Mouse (Mus musculus) stomach, embryonic 16.5 days (tissue): ENCODE measurements around the gene Paqr3. TPM values are rescaled to one million over a fixed set of nuclear protein-coding genes. Genes with fewer than 3 reads are reported as not detected.

Source experiments
- ATAC-seq: fragments of 200-750 bp; cut with Nextera tagmentation; 2 replicates; pipeline ENCODE4 v1.8.0; 2017; ENCODE audit warnings: moderate number of reproducible peaks, moderate TSS enrichment; ENCODE audit not compliant: insufficient read depth, low FRiP score
- H3K27ac ChIP-seq: fragments of 300-500 bp; sonication (generic); 2 replicates; pipeline ENCODE4 v1.5.1; 2014; ENCODE audit warnings: low read length
- H3K27me3 ChIP-seq: fragments of 300-500 bp; sonication (generic); 2 replicates; pipeline ENCODE4 v1.6.1; 2014; ENCODE audit warnings: low read length, control low read depth, mixed read lengths; ENCODE audit not compliant: control insufficient read depth, insufficient read depth
- H3K36me3 ChIP-seq: fragments of 300-500 bp; sonication (generic); 2 replicates; pipeline ENCODE4 v1.6.1; 2014; ENCODE audit warnings: low read length; ENCODE audit not compliant: control insufficient read depth, insufficient read depth
- H3K4me1 ChIP-seq: fragments of 300-500 bp; sonication (generic); 2 replicates; pipeline ENCODE4 v1.6.1; 2014; ENCODE audit warnings: low read length, control low read depth, mixed read lengths; ENCODE audit not compliant: control insufficient read depth, insufficient read depth
- H3K4me2 ChIP-seq: fragments of 300-500 bp; sonication (generic); 2 replicates; pipeline ENCODE4 v1.6.1; 2014; ENCODE audit warnings: low read depth, low read length, mixed read lengths
- H3K4me3 ChIP-seq: fragments of 300-500 bp; sonication (generic); replicated peaks from 2 replicates; pipeline ENCODE4 v1.5.1; 2014; ENCODE audit warnings: mild to moderate bottlenecking, low read length
- H3K9ac ChIP-seq: fragments of 300-500 bp; sonication (generic); 2 replicates; pipeline ENCODE4 v1.6.1; 2014; ENCODE audit warnings: low read length
- H3K9me3 ChIP-seq: fragments of 300-500 bp; sonication (generic); replicated peaks from 2 replicates; pipeline ENCODE4 v1.6.1; 2016; ENCODE audit warnings: low read length, control low read depth; ENCODE audit not compliant: control insufficient read depth
- WGBS: fragments of 180-500 bp; shearing (Covaris S2); extraction: QIAGEN DNeasy Blood & Tissue Kit; methylation state at CpG from one replicate; pipeline ENCODE4 v1.1.7; 2014; 5-methylcytosine and 5-hydroxymethylcytosine counted together
- polyA plus RNA-seq: library from polyadenylated mRNA; unstranded; fragments of >200 nt; fragmentation: Nextera tagmentation; extraction: Ambion mirVana; gene quantifications from 2 replicates; pipeline ENCODE4 v1.2.1, GENCODE M21; 2015

Paqr3 gene
- polyA plus RNA-seq, 1 experiment from 2014 or later, result 2.0 TPM

DNA sequence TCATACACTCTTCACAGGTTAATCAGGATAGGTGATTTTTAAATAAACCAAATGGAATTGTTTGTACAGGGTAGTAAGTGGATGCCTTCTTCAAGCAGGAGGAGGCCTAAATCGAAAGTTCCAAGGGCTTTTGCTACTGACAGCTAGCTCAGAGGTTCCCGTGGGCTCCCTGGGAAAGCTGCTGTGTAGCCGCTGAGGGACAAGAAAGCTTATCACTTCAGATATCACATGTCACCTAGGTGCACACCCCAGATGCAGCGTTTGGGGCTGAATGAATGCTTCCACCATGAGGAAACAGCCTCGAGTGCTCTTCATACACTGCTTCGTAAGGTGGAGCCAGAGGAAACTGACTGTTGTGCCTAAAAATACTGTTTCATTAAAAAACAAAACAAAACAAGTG is 23.2 kb downstream of the Paqr3 start:
- Histone ChIP-seq H3K4me3 (no peak overlapping the region), H3K4me1 (no peaks in the 10 kb centered on the region), H3K9ac (no peak overlapping the region), H3K27me3 (no peaks in the 10 kb centered on the region), H3K27ac (no peak overlapping the region), H3K9me3 (no peaks in the 10 kb centered on the region), H3K36me3 (peaks cover 10% of the 10 kb centered on the region; the same call in 1 of the 2 replicates), H3K4me2 (no peak overlapping the region)
- no peak for ATAC-seq
- WGBS, result 69% methylated on average over 6 of the region's 6 CpGs

DNA sequence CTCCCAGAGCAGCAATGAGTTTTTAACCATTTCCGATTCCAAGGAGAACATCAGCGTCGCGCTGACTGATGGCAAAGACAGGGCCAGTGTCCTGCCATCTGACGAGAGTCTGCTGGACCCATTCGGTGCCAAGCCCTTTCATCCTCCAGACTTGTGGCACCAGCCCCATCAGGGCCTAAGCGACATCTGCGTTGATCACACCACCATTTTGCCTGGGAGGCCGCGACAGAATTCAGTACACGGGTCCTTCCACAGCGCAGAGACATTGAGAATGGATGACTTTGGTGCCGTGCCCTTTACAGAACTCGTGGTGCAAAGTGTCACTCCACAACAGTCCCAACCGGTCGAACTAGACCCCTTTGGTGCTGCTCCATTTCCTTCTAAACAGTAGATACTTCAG is 23.6 kb downstream of the Paqr3 start:
- no peak for ATAC-seq
- Histone ChIP-seq H3K36me3 (peaks cover 10% of the 10 kb centered on the region; the same call in 1 of the 2 replicates), H3K9ac (no peak overlapping the region), H3K4me3 (no peak overlapping the region), H3K27ac (no peak overlapping the region), H3K4me2 (no peak overlapping the region), H3K4me1 (no peaks in the 10 kb centered on the region), H3K9me3 (no peaks in the 10 kb centered on the region), H3K27me3 (no peaks in the 10 kb centered on the region)
- 95% methylated on average over 16 of the region's 16 CpGs for WGBS

DNA sequence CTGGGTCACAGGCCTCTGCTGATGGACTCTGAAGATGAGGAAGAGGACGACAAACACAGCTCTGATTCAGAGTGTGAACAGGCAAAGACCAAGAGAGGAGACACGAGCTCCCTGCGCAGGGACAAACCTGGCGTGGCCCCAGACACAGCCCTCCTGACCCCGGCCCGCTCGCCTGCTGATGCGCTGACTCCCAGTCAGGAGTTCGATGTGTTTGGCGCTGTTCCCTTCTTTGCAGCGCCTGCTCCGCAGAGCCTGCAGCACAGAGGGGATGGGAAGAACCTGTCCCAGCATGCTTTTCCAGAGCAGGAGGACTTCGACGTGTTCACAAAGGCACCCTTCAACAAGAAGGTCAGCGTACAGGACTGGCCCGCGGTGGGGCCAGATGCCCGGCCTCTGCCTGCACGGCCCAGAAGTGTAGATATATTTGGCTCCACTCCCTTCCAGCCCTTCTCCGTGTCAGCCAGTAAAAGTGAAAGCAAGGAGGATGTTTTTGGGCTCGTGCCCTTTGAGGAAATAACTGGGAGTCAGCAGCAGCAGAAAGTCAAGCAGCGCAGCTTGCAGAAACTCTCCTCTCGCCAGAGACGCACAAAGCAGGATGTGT is 24.3 kb downstream of the Paqr3 start:
- Histone ChIP-seq H3K36me3 (peaks cover 10% of the 10 kb centered on the region; the same call in 1 of the 2 replicates), H3K4me3 (no peak overlapping the region), H3K9ac (no peak overlapping the region), H3K27ac (no peak overlapping the region), H3K4me2 (no peak overlapping the region), H3K27me3 (no peaks in the 10 kb centered on the region), H3K9me3 (no peaks in the 10 kb centered on the region), H3K4me1 (no peaks in the 10 kb centered on the region)
- WGBS, result 84% methylated on average over 24 of the region's 24 CpGs
- no peak for ATAC-seq

DNA sequence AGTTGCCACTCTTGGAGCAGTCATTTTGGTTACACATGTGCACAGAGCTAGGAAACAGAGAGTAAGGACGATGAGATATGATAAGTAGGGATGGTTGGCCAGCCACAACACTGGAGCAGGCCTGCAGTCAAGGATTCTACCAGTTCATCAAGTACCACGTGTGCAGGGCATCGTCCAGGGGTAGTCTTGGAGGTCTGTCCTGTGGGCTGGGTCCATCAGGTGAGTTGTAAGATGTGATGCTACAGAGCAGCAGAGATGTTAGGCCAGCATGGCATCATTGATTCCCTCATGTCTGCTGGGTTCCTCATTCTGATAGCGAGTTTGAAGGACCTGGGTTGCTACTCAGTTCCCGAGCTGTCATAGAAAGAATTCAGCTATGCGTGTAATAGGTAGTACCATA is 26.3 kb downstream of the Paqr3 start:
- H3K36me3 ChIP-seq, result peaks cover 10% of the 10 kb centered on the region; the same call in 1 of the 2 replicates
- H3K4me3 ChIP-seq, result no peak overlapping the region
- no peak overlapping the region for H3K27ac ChIP-seq
- no peak overlapping the region for H3K9ac ChIP-seq
- 93% methylated on average over 6 of the region's 6 CpGs for WGBS
- H3K4me1 ChIP-seq, result no peaks in the 10 kb centered on the region
- no peak for ATAC-seq
- no peak overlapping the region for H3K4me2 ChIP-seq
- no peaks in the 10 kb centered on the region for H3K27me3 ChIP-seq
- no peaks in the 10 kb centered on the region for H3K9me3 ChIP-seq

DNA sequence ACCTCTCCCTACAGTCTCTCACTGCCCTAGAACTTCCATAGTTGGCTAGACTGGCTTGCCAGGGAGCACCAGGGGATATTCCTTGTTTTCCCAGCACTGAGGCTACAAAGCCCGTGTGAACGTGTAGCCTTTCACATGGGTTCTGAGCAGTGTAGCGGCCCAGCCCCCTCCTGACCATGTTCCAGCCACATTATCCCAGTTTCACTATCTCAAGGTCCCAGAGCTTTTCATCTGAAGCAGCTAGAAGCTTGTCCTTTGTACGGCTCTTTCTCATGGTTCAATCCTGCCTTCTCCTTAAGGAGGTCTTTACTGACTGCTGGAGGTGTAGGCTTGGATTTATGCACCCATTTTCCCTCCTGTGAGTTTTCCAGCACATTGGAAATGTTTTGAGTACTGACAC is 26.9 kb downstream of the Paqr3 start:
- 82% methylated on average over 4 of the region's 4 CpGs for WGBS
- peaks cover 10% of the 10 kb centered on the region; the same call in 1 of the 2 replicates for H3K36me3 ChIP-seq
- H3K4me2 ChIP-seq, result no peak overlapping the region
- H3K9me3 ChIP-seq, result no peaks in the 10 kb centered on the region
- ATAC-seq, result no peak
- H3K4me1 ChIP-seq, result no peaks in the 10 kb centered on the region
- H3K27ac ChIP-seq, result no peak overlapping the region
- H3K27me3 ChIP-seq, result no peaks in the 10 kb centered on the region
- no peak overlapping the region for H3K9ac ChIP-seq
- no peak overlapping the region for H3K4me3 ChIP-seq

DNA sequence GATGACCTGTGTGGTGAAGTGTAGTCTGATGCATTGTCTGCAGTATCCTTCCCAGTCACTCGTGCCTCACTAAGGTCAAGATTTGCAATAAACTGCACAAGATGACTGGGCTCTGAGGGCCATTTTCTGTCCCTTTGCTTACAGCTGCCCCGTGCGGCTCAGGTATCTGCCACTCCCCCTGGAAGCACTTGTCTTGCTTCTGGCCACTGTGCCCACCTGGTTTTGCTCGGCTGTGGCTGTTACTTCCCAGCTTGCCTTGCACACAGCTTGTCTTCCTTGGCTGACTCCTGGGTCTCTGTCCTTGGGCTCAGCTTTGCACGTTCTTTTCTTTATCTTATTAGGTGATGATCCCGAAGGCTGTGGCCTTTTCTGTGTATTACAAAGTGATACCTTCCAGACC is 27.7 kb downstream of the Paqr3 start:
- 78% methylated on average over 6 of the region's 6 CpGs for WGBS
- no peak overlapping the region for H3K27ac ChIP-seq
- H3K4me2 ChIP-seq, result no peak overlapping the region
- no peaks in the 10 kb centered on the region for H3K27me3 ChIP-seq
- peaks cover 10% of the 10 kb centered on the region; the same call in 1 of the 2 replicates for H3K36me3 ChIP-seq
- H3K9ac ChIP-seq, result no peak overlapping the region
- no peaks in the 10 kb centered on the region for H3K9me3 ChIP-seq
- no peak overlapping the region for H3K4me3 ChIP-seq
- H3K4me1 ChIP-seq, result no peaks in the 10 kb centered on the region
- ATAC-seq, result no peak

DNA sequence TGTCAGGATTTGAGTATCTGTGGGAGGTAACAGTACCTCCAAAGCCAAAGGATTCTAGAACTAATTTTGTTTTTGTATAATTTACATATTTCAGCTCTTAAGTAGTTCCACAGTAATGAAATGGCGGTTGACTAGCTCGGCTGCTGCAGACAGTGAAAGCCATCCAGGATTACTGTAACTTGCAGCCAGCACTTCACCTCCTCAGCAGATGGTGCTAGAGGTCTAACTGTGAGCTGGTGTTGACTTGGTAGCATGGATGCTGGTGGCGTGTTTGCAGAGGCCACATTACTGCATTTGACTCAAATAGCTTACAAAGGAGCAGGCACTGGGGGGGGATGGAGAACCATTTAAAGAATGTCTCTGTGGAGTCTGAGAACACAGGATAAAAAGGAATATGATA is 29.9 kb downstream of the Paqr3 start:
- H3K27me3 ChIP-seq, result no peaks in the 10 kb centered on the region
- 61% methylated on average over 3 of the region's 3 CpGs for WGBS
- H3K36me3 ChIP-seq, result no peaks in the 10 kb centered on the region
- H3K9me3 ChIP-seq, result no peaks in the 10 kb centered on the region
- no peak overlapping the region for H3K4me2 ChIP-seq
- no peak overlapping the region for H3K27ac ChIP-seq
- no peak overlapping the region for H3K4me3 ChIP-seq
- ATAC-seq, result no peak
- no peaks in the 10 kb centered on the region for H3K4me1 ChIP-seq
- no peak overlapping the region for H3K9ac ChIP-seq

DNA sequence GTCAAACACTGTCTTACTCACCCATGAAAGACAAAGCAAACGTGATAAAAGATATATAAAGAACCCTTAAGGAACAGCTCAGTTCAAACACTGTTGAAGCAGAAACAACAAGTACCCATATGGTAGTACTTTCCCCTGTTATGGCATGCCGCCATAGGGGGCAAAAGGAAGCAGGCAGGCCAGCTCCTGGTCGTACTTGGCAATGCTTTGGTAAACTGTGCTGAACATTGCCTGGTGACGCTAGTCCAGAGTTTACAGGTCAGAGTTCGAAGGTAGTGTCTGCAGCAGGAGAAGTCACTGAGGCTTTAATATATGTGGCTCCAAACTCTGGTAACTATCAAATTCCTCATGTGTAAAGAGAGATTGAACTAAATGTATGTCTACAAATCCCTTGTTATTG is 32.8 kb downstream of the Paqr3 start:
- Histone ChIP-seq H3K9ac (no peak overlapping the region), H3K4me1 (no peaks in the 10 kb centered on the region), H3K36me3 (no peaks in the 10 kb centered on the region), H3K27ac (no peak overlapping the region), H3K4me2 (no peak overlapping the region), H3K4me3 (no peak overlapping the region), H3K9me3 (no peaks in the 10 kb centered on the region), H3K27me3 (no peaks in the 10 kb centered on the region)
- WGBS, result 75% methylated on average over 5 of the region's 5 CpGs
- ATAC-seq, result no peak

DNA sequence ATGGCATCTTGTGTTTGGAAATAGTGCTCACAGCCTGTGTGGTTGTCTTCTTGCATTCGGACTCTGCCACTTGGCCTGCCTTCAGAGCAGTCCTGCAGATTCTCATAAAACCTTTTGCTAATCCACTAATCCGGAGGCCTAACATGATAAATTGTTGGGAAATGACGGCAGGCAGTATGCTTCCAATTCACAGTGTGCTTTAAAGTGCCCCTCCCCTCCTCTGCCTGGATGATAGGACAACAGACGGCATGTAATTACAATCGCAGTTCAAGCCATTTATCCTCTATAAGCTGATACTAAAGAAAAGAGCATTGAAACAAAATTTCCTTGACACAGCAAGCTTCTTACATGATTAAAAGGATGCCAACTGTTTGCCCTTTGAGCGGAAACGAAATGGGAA is 33.7 kb downstream of the Paqr3 start:
- no peak for ATAC-seq
- no peaks in the 10 kb centered on the region for H3K9me3 ChIP-seq
- no peaks in the 10 kb centered on the region for H3K4me1 ChIP-seq
- H3K27ac ChIP-seq, result no peak overlapping the region
- no peak overlapping the region for H3K4me2 ChIP-seq
- no peak overlapping the region for H3K4me3 ChIP-seq
- no peak overlapping the region for H3K9ac ChIP-seq
- 56% methylated on average over 7 of the region's 7 CpGs for WGBS
- H3K36me3 ChIP-seq, result no peaks in the 10 kb centered on the region
- H3K27me3 ChIP-seq, result no peaks in the 10 kb centered on the region
